Mouse (Mus musculus): Measurements from ENCODE around the gene 4933427D14Rik.

DNA sequence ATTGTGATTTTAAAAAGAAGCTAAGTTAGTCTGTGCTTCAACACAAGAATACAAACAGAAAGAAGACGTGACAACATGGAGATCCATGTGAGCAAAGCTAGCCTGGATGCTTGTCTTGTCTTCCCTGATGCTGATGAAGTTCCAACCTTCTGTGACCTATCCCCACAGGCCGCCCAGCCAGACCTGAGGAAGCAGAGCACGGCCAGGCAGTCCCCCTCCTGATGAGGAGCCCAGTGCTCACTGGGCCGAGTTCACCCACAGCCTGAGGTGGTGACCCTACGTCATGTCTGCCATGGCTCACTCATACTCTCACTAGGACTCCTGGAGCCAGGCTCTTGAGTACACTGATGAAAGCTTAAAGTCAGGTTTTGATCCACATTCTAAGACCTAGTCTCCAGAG is 33.8 kb downstream of the 4933427D14Rik start:
- TF ChIP-seq POLR2A (IDR thresholded peaks at IDR 0.05; ENCODE audit: control insufficient read depth, low read depth, low read length) (no peak), CTCF (IDR thresholded peaks at IDR 0.05; ENCODE audit: control insufficient read depth, insufficient read depth, insufficient replicate concordance, low read depth, low read length) (no peak)

Measured in testis, adult 2 months (tissue).